Mouse (Mus musculus) embryo, embryonic 10.5 days (tissue): ENCODE results near the gene Cltb.

ENCODE experiments used
- DNase-seq: peaks from one replicate; pipeline ENCODE4 v3.0.0-alpha.2; 2015; ENCODE audit warnings: low spot score

Gene Cltb

GRCm38 (mm10) chr13:54564232-54565200 lies 46.6 kb downstream of the Cltb start:
- peak; percentile 36 for DNase-seq

GRCm38 (mm10) chr13:54562562-54562961 lies 48.6 kb downstream of the Cltb start:
- DNase-seq: no peak

DNA sequence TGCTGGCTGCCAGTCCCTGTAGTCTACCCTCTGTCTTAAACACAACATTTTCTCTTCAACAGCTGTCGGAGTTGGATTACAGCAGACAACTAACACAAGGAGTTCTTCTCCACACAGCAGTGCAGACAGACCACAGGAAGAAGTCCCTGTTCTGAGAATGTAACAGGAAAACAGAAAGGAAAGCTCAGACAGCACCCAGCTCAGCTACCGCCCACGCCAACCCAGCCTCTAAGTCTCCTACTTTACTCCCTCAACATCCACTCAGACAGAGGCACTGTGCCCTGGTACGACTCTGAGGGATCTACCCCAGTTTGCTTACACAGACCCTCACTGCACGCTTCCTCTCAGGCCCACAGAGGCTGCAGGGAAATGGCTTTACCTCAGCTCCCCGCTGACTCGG lies 50.5 kb downstream of the Cltb start:
- no peak for DNase-seq

DNA sequence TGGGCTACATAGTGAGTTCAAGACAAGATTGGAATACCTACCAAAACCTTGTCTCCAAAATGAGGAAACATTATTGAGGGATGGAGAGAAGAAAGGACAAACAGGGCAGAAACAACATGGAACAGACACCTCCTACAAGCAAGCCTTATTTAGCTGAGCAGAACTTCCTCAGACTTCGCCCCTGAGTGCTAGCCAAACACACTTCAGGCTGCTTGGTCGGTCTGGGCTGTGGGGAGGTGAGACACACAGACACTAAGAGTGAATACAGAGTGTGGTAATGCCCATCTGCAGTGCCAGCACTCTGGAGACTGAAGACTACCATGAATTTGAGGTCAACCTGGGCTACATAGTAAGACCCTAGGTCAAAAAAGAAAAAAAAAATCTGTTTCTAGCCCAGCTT lies 51.5 kb downstream of the Cltb start:
- no peak for DNase-seq

- no peak for DNase-seq
Measured at GRCm38 (mm10) chr13:54557652-54558051, 53.5 kb downstream of the Cltb start.

DNA sequence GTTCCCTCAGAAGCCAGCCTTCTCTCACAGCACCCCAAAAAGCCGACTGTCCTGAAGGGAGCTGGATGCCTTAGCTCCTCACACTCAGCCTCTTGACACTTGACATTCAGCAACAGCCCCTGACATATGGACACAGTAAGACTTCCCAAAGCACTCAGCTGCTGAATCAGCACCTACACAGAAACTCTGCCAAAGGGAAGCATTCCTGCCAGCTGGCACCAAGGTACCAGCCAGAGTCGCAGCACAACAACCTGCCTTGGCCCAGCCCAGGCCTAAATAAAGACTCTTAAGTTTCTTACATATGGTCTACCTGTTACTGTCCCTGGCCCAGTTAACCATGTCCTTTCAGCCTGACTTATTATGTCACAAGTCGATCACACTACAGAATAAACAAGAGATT lies 54.3 kb downstream of the Cltb start:
- DNase-seq: no peak

DNA sequence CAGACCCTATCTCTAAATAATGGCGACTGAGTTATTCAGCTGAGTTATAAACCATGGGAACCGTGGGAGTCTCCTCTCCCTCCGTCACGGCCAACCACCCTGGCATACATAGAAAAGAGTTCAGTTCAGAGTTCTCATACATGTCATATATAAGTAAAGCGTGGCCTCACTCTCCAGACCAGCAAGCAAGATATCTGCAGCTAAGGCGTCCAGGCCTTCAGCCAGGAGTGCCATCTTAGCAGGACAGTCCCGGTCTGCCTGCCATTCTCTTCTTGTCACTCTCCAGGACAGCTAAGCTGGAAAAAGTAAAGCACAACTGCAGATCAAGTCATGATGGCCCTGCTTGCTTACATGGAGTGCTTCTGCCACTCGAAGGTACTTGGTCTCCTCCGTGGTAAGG lies 55.0 kb downstream of the Cltb start:
- no peak for DNase-seq

GRCm38 (mm10) chr13:54548036-54548435 lies 63.1 kb downstream of the Cltb start:
- no peak for DNase-seq
